Mouse (Mus musculus) embryo, embryonic 11.5 days (tissue): Measurements from ENCODE around the gene Panx2.

Experiments used
- DNase-seq: peaks from one replicate; pipeline ENCODE4 v3.0.0-alpha.2; 2012; ENCODE audit warnings: low read depth, low spot score

Panx2 gene

DNA sequence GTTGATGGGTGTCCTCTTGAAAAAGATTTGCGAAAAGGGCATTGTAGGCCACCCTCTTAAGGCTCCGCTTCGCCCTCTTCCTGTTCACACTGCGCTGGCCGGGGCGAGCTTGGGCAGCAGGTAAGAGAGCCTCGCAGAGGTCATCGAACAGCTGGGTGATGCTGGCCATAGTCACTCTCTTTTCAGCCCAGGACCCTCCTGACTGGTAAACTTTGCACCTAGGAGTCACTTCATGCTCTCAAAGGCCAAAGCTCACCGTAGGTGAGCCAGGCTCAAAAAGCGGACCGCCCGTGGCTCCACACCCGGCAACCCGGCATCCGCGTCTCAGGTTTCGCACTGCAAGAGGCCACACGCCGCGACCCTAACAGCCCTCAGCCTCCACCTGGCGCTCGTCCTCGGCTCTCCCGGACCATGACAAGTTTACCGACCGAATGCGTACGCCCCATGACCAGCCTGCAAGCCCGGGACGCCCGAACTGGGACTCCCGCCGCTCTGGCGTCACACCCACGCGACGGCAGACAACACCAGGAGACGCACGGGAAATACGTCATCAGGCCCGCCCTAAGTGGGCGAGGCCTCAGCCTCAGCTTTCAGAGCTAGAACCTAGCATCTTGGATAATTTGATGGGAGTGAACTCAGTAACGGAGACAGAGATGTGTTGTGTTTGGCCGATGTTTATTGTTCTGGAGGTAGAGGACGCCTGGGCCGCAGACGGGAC lies 63.3 kb downstream of the Panx2 start, which contains the start of gene Tubgcp6:
Tubgcp6 (minus strand) TSS at position 464 of the 718 bp plus-strand sequence.
- peak; percentile 93 for DNase-seq
